Mouse (Mus musculus): ENCODE data around the gene Iffo2. TPM values are rescaled to one million over a fixed set of nuclear protein-coding genes. Genes with fewer than 3 reads are reported as not detected.

Iffo2 gene
- total RNA-seq, 2 experiments from 2014 or later = 3.9 to 4.9 TPM

Small RNA genes within 50 kb of the gene (microRNA-seq; reads per million reads assigned to microRNA genes)
- gene Gm25571 (0 reads per million in 2 experiments), gene Mir7020 (0 reads per million in 2 experiments)

Other genes starting within 250 kb of the Iffo2 start
- 1 to 10 TPM; 6.0 to 6.4 TPM for gene Pqlc2, start 219.8 kb upstream of the Iffo2 start, total RNA-seq (2021)
- gene Akr7a5, start 219.8 kb upstream of the Iffo2 start, total RNA-seq (2021) = 10 to 100 TPM; 34.2 to 37.4 TPM
- 10 to 100 TPM; 32.3 to 43.5 TPM for gene Mrto4, start 178.0 kb upstream of the Iffo2 start, total RNA-seq (2021)
- gene Emc1, start 178.0 kb upstream of the Iffo2 start, total RNA-seq (2021) = 10 to 100 TPM; 24.9 to 26.7 TPM
- 10 to 100 TPM; 71.7 to 73.6 TPM for gene Ubr4, start 177.9 kb upstream of the Iffo2 start, total RNA-seq (2021)
- gene Gm21969, start 72.6 kb downstream of the Iffo2 start, total RNA-seq (2021) = not detected
- gene Aldh4a1, start 92.3 kb downstream of the Iffo2 start, total RNA-seq (2021) = 10 to 100 TPM; 45.0 to 47.7 TPM
- not detected for gene Tas1r2, start 123.0 kb downstream of the Iffo2 start, total RNA-seq (2021)